Mouse (Mus musculus) CH12.LX (cell line): ENCODE data around the gene Ptprq. TPM values are rescaled to one million over a fixed set of nuclear protein-coding genes. Genes with fewer than 3 reads are reported as not detected.

Experiments used
- DNase-seq: peaks from one replicate; pipeline ENCODE4 v3.0.0-alpha.2; 2013; ENCODE audit errors: extremely low read depth
- H3K27ac ChIP-seq: 2 replicates; pipeline ENCODE4 v1.5.1; 2012; ENCODE audit warnings: low read depth, mild to moderate bottlenecking, control low read depth, moderate library complexity; ENCODE audit not compliant: insufficient read depth
- H3K27me3 ChIP-seq: replicated peaks from 2 replicates; pipeline ENCODE3; 2012; ENCODE audit warnings: inconsistent platforms
- H3K36me3 ChIP-seq, 2 experiments: replicated peaks in 1 of 2; 2 replicates each; pipeline versions ENCODE3 to v1.6.1; 2012; ENCODE audit warnings: inconsistent platforms in 1 of 2, low read length in 1 of 2, mild to moderate bottlenecking in 1 of 2, mixed read lengths in 1 of 2, moderate library complexity in 1 of 2; ENCODE audit not compliant: control insufficient read depth in 1 of 2, insufficient read depth in 1 of 2
- H3K4me1 ChIP-seq, 2 experiments: 2 replicates each; pipeline ENCODE4 v1.6.1; 2012; ENCODE audit warnings: inconsistent platforms in 1 of 2, moderate library complexity in 1 of 2; ENCODE audit not compliant: insufficient read depth in 2 of 2, control insufficient read depth in 1 of 2
- H3K4me2 ChIP-seq: 2 replicates; pipeline ENCODE4 v1.6.1; 2012; ENCODE audit warnings: low read depth, mild to moderate bottlenecking, control low read depth; ENCODE audit not compliant: poor library complexity, insufficient read depth, severe bottlenecking
- H3K4me3 ChIP-seq, 3 experiments: fragments of 150-350 bp in 1 of 3; sonication (generic) in 1 of 3; replicated peaks in 1 of 3; 2 replicates each; pipeline versions ENCODE3 to v1.5.1; 2011 to 2012; ENCODE audit warnings: low read depth in 2 of 3, low read length in 2 of 3, mild to moderate bottlenecking in 2 of 3, moderate library complexity in 2 of 3, control low read depth in 1 of 3, improper control_type of control experiment in 1 of 3, inconsistent platforms in 1 of 3, mixed read lengths in 1 of 3; ENCODE audit not compliant: poor library complexity in 1 of 3
- H3K79me2 ChIP-seq: replicated peaks from 2 replicates; pipeline ENCODE4 v1.6.1; 2012; ENCODE audit warnings: mild to moderate bottlenecking, moderate library complexity; ENCODE audit not compliant: control insufficient read depth, poor library complexity, insufficient read depth, severe bottlenecking; ENCODE audit errors: extremely low read depth
- H3K9ac ChIP-seq: 2 replicates; pipeline ENCODE4 v1.6.1; 2012; ENCODE audit warnings: low read depth, mild to moderate bottlenecking, control low read depth, moderate library complexity; ENCODE audit not compliant: insufficient read depth
- H3K9me3 ChIP-seq: replicated peaks from 2 replicates; pipeline ENCODE3; 2012; ENCODE audit warnings: low read length, inconsistent platforms, mixed read lengths
- BHLHE40 ChIP-seq: IDR thresholded peaks from 2 replicates; pipeline ENCODE4 v1.6.1; 2011; ENCODE audit warnings: mild to moderate bottlenecking, low read depth, low read length, improper control_type of control experiment
- E2F4 ChIP-seq: IDR thresholded peaks from 2 replicates; pipeline ENCODE4 v1.6.1; 2011; ENCODE audit warnings: low read depth, low read length, improper control_type of control experiment; ENCODE audit not compliant: insufficient replicate concordance
- ELF1 ChIP-seq: IDR thresholded peaks from 2 replicates; pipeline ENCODE4 v1.6.1; 2014; ENCODE audit warnings: low read depth, mild to moderate bottlenecking, inconsistent platforms, low read length, improper control_type of control experiment
- GABPA ChIP-seq: IDR thresholded peaks from 2 replicates; pipeline ENCODE4 v1.6.1; 2012; ENCODE audit warnings: low read depth, low read length, improper control_type of control experiment, inconsistent platforms; ENCODE audit not compliant: insufficient replicate concordance
- HCFC1 ChIP-seq: IDR thresholded peaks from 2 replicates; pipeline ENCODE4 v1.6.1; 2012; ENCODE audit warnings: low read depth, mild to moderate bottlenecking, inconsistent platforms, low read length, improper control_type of control experiment
- IRF4 ChIP-seq: IDR thresholded peaks from 2 replicates; pipeline ENCODE4 v1.6.1; 2014; ENCODE audit warnings: low read depth, mild to moderate bottlenecking, inconsistent platforms, low read length, improper control_type of control experiment
- JUN ChIP-seq: IDR thresholded peaks from 2 replicates; pipeline ENCODE4 v1.6.1; 2011; ENCODE audit warnings: low read depth, mild to moderate bottlenecking, low read length, improper control_type of control experiment, moderate library complexity; ENCODE audit not compliant: insufficient read depth
- JUND ChIP-seq: conservative IDR thresholded peaks from 2 replicates; pipeline ENCODE4 v1.6.1; 2011; ENCODE audit warnings: low read depth, low read length, improper control_type of control experiment
- KAT2A ChIP-seq: IDR thresholded peaks from 2 replicates; pipeline ENCODE4 v1.6.1; 2012; ENCODE audit warnings: low read length, improper control_type of control experiment, inconsistent platforms; ENCODE audit not compliant: insufficient replicate concordance
- MAZ ChIP-seq: IDR thresholded peaks from 2 replicates; pipeline ENCODE4 v1.6.1; 2012; ENCODE audit warnings: low read depth, mild to moderate bottlenecking, inconsistent platforms, low read length, improper control_type of control experiment, moderate library complexity
- MEF2A ChIP-seq: IDR thresholded peaks from 2 replicates; pipeline ENCODE4 v1.6.1; 2014; ENCODE audit warnings: low read depth, mild to moderate bottlenecking, inconsistent platforms, low read length, improper control_type of control experiment, borderline replicate concordance
- MXI1 ChIP-seq: IDR thresholded peaks from 2 replicates; pipeline ENCODE4 v1.6.1; 2011; ENCODE audit warnings: mild to moderate bottlenecking, low read depth, low read length, improper control_type of control experiment
- MYC ChIP-seq: IDR thresholded peaks from 2 replicates; pipeline ENCODE4 v1.6.1; 2011; ENCODE audit warnings: low read depth, mild to moderate bottlenecking, improper control_type of control experiment, low read length
- NRF1 ChIP-seq: IDR thresholded peaks from 2 replicates; pipeline ENCODE4 v1.6.1; 2014; ENCODE audit warnings: low read depth, mild to moderate bottlenecking, inconsistent platforms, low read length, improper control_type of control experiment, moderate library complexity
- PAX5 ChIP-seq: IDR thresholded peaks from 2 replicates; pipeline ENCODE4 v1.6.1; 2012; ENCODE audit warnings: low read length, inconsistent platforms, mixed read lengths
- RCOR1 ChIP-seq: conservative IDR thresholded peaks from 2 replicates; pipeline ENCODE4 v1.6.1; 2012; ENCODE audit warnings: low read depth, mild to moderate bottlenecking, inconsistent platforms, low read length, improper control_type of control experiment
- SIN3A ChIP-seq: IDR thresholded peaks from 2 replicates; pipeline ENCODE4 v1.6.1; 2012; ENCODE audit warnings: low read length, improper control_type of control experiment, inconsistent platforms
- TBP ChIP-seq: conservative IDR thresholded peaks from 2 replicates; pipeline ENCODE4 v1.6.1; 2011; ENCODE audit warnings: low read depth, low read length, improper control_type of control experiment
- TCF12 ChIP-seq: IDR thresholded peaks from 2 replicates; pipeline ENCODE4 v1.6.1; 2014; ENCODE audit warnings: low read depth, mild to moderate bottlenecking, inconsistent platforms, low read length, improper control_type of control experiment
- UBTF ChIP-seq: IDR thresholded peaks from 2 replicates; pipeline ENCODE4 v1.6.1; 2012; ENCODE audit warnings: low read depth, mild to moderate bottlenecking, inconsistent platforms, low read length, improper control_type of control experiment, moderate library complexity
- USF1 ChIP-seq: IDR thresholded peaks from 2 replicates; pipeline ENCODE4 v1.6.1; 2014; ENCODE audit warnings: low read depth, mild to moderate bottlenecking, inconsistent platforms, low read length, improper control_type of control experiment
- ZC3H11A ChIP-seq: IDR thresholded peaks from 2 replicates; pipeline ENCODE4 v1.6.1; 2012; ENCODE audit warnings: low read depth, mild to moderate bottlenecking, inconsistent platforms, low read length, improper control_type of control experiment
- ZKSCAN1 ChIP-seq: IDR thresholded peaks from 2 replicates; pipeline ENCODE4 v1.6.1; 2012; ENCODE audit warnings: low read depth, inconsistent platforms, low read length, improper control_type of control experiment, borderline replicate concordance
- ZMIZ1 ChIP-seq: IDR thresholded peaks from 2 replicates; pipeline ENCODE4 v1.6.1; 2012; ENCODE audit warnings: low read depth, mild to moderate bottlenecking, inconsistent platforms, low read length, improper control_type of control experiment
- dilution Hi-C: fragments of 300-500 bp; cut with MboI; formaldehyde crosslinking; loops from 2 replicates; pipeline ENCODE4 v1.14.3; 2020; ENCODE audit warnings: low sequenced_read_pairs; ENCODE audit not compliant: extremely low pct_unique_long_range_greater_than_20kb, extremely low pct_ligation_motif_present
- in situ Hi-C: fragments of 300-500 bp; cut with MboI; formaldehyde crosslinking; loops from 3 replicates; pipeline ENCODE4 v1.14.3; 2019; ENCODE audit warnings: low sequenced_read_pairs, low pct_ligation_motif_present, low pct_unique_long_range_greater_than_20kb, mixed read lengths
- polyA plus RNA-seq: library from polyadenylated mRNA; unstranded; fragments of >175 nt; gene quantifications from 2 replicates; pipeline ENCODE4 v1.2.1, GENCODE M21; 2012; ENCODE audit warnings: low read depth; ENCODE audit not compliant: insufficient read length
- total RNA-seq, 2 experiments: library from RNA; depleted of rRNA; stranded (reverse); fragments of 300-350 nt in 1 of 2; fragments of >200 nt in 1 of 2; gene quantifications; 2 replicates each; pipeline ENCODE4 v1.2.3; 2012 to 2014

The Ptprq gene
- total and polyA plus RNA-seq, 3 experiments, result not detected

DNA sequence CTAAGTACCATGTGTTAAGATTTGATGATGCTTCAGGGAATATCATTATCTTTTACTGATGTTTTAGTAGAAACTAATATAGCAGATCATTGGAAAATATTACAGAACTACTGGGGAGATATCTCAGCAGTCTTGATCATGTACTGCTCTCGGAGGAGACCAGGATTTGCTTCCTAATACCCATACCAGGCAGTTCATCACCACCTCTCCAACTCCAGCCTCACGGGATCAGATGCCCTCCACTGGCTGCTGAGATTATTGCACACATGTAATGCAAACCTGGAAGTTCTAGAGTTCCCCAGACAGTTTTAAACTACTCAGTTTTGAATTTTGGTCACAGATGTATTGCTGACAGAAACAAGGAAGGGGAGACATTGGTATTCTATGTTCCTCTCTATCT is 246.4 kb downstream of the Ptprq start:
- in situ Hi-C loops, result no loop called here
- no peaks in the 10 kb centered on the region for H3K27me3 ChIP-seq
- TF ChIP-seq USF1 (no peak), JUN (no peak), PAX5 (no peak), TCF12 (no peak), ZC3H11A (no peak), HCFC1 (no peak), MYC (no peak), ELF1 (no peak), SIN3A (no peak), JUND (no peak), RCOR1 (no peak), ZMIZ1 (no peak), KAT2A (no peak)
- H3K4me3 ChIP-seq, result no peak overlapping the region
- no peak overlapping the region for H3K9ac ChIP-seq
- no peak overlapping the region for H3K27ac ChIP-seq
- DNase-seq, result no peak
- H3K9me3 ChIP-seq, result peaks cover 28% of the 10 kb centered on the region
- H3K79me2 ChIP-seq, result no peaks in the 10 kb centered on the region
- no peak overlapping the region for H3K4me2 ChIP-seq
- dilution Hi-C loops, result no loop called here
- H3K36me3 ChIP-seq, result no peaks in the 10 kb centered on the region
- H3K4me1 ChIP-seq, result no peaks in the 10 kb centered on the region

DNA sequence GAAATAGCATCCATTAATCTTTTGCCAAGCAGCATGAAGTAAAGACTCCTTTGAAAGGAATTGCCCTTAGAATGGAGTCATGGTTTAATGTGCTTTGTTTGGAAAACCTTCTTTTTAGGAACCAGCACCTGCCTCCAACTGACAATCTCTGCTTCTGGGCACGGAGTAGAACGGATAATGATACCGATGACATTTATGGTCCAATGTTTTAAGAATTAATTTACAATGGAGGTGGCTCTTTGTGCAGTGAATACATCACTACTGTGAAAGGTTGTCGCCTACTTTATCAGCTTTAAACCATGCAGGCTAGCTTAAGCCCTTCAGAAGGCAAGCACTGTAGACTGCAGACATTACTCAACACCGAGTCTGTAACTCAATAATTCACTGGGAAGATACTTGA is 248.1 kb downstream of the Ptprq start:
- no peak for DNase-seq
- no peaks in the 10 kb centered on the region for H3K4me1 ChIP-seq
- in situ Hi-C loops (no loop called here), dilution Hi-C loops (no loop called here)
- TF ChIP-seq GABPA (no peak), ZMIZ1 (no peak), USF1 (no peak), RCOR1 (no peak), ZC3H11A (no peak), IRF4 (no peak), E2F4 (no peak), ELF1 (no peak), TBP (no peak), JUN (no peak), ZKSCAN1 (no peak), KAT2A (no peak), UBTF (no peak), JUND (no peak), BHLHE40 (no peak), MAZ (no peak), NRF1 (no peak), PAX5 (no peak), MXI1 (no peak), MEF2A (no peak)
- no peaks in the 10 kb centered on the region for H3K36me3 ChIP-seq
- no peak overlapping the region for H3K4me2 ChIP-seq
- H3K79me2 ChIP-seq, result no peaks in the 10 kb centered on the region
- H3K9ac ChIP-seq, result no peak overlapping the region
- peaks cover 29% of the 10 kb centered on the region for H3K9me3 ChIP-seq
- H3K27ac ChIP-seq, result no peak overlapping the region
- no peak overlapping the region for H3K4me3 ChIP-seq
- no peaks in the 10 kb centered on the region for H3K27me3 ChIP-seq
